Mouse (Mus musculus): ENCODE measurements around the gene Adck2. TPM values are rescaled to one million over a fixed set of nuclear protein-coding genes. Genes with fewer than 3 reads are reported as not detected.

Adck2 gene
- 18.5 and 22.2 TPM in 2 replicates for polyA plus RNA-seq (2015; fragmentation: Nextera tagmentation; extraction: Ambion mirVana)

GRCm38 (mm10) chr6:39573791-39574554 is at the start of gene Adck2:
Gene Adck2 (plus strand): TSS chr6:39573873.

GRCm38 (mm10) chr6:39557723-39558261 is 15.9 kb upstream of the Adck2 start, which contains the start of gene Dennd2a:
Gene Dennd2a (minus strand): TSS chr6:39557867.

GRCm38 (mm10) chr6:39585517-39585916 is 11.8 kb downstream of the Adck2 start, which contains the start of gene Gm42420:
Gene Gm42420 (plus strand): TSS chr6:39585753.

GRCm38 (mm10) chr6:39592401-39593214 is 18.9 kb downstream of the Adck2 start, which contains the start of gene Ndufb2:
Gene Ndufb2 (plus strand): TSS chr6:39592574.

Other genes with a start within 250 kb of the Adck2 start
- gene Slc37a3, start 196.2 kb upstream of the Adck2 start, polyA plus RNA-seq (2015; fragmentation: Nextera tagmentation; extraction: Ambion mirVana): 15.9 and 19.2 TPM in 2 replicates
- 0.71 and 1.5 TPM in 2 replicates for gene Rab19, start 192.7 kb upstream of the Adck2 start, polyA plus RNA-seq (2015; fragmentation: Nextera tagmentation; extraction: Ambion mirVana)
- gene Mkrn1, start 153.4 kb upstream of the Adck2 start, polyA plus RNA-seq (2015; fragmentation: Nextera tagmentation; extraction: Ambion mirVana): 26.7 and 27.1 TPM in 2 replicates
- 8.7 and 9.4 TPM in 2 replicates for gene Dennd2a, start 16.0 kb upstream of the Adck2 start, polyA plus RNA-seq (2015; fragmentation: Nextera tagmentation; extraction: Ambion mirVana)
- gene Gm42420, start 11.9 kb downstream of the Adck2 start, polyA plus RNA-seq (2015; fragmentation: Nextera tagmentation; extraction: Ambion mirVana): 1.3 and 2.1 TPM in 2 replicates
- gene Ndufb2, start 18.7 kb downstream of the Adck2 start, polyA plus RNA-seq (2015; fragmentation: Nextera tagmentation; extraction: Ambion mirVana): 535 and 661 TPM in 2 replicates
- 3.9 and 4.5 TPM in 2 replicates for gene Braf, start 151.6 kb downstream of the Adck2 start, polyA plus RNA-seq (2015; fragmentation: Nextera tagmentation; extraction: Ambion mirVana)
- gene Mrps33, start 237.1 kb downstream of the Adck2 start, polyA plus RNA-seq (2015; fragmentation: Nextera tagmentation; extraction: Ambion mirVana): 142 and 152 TPM in 2 replicates